Mouse (Mus musculus) thymus, adult 18-20 months (tissue): ENCODE measurements around the gene Tmem169.
"Not testable (repeated sequence)": the region's sequence is repeated elsewhere in the genome, so short reads cannot be mapped to it uniquely, and the experiment has no call there.

Experiments
- DNase-seq, 2 experiments: peaks; one replicate each; pipeline ENCODE4 v3.0.0; 2022; ENCODE audit warnings: mixed read lengths in 2 of 2

Tmem169 gene

DNA sequence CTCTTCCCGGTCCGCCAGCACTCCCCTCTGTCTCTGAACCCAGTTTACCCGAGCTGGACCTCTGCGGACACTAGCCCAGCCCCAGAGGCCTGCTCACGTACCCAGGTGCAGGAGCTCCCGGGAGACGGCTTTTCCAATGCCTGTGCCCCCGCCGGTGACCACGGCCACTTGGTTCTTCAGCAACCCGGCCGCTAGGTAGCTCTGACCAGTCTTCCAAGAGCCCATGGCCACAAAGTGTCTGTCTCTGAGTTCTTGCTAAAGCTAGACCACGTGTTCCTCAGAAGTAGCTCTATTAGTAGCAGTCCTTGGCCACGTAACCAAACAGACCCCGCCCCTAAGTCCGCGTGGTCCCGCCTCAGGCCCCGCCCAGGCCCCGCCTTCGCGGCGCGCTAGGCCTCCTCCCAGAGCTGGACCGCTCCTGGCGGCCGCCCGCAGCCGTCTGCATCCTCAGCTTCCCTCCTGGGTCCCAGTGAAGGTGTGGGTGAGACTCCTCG, at the start of gene Tmem169, which contains the start of gene Pecr:
Gene Tmem169, plus strand, starts transcription at position 378 of the 494 bp plus-strand sequence.
Gene Pecr, minus strand, starts transcription at position 323 of the 494 bp plus-strand sequence.
- DNase-seq: peak; percentile 63 to 66

DNA sequence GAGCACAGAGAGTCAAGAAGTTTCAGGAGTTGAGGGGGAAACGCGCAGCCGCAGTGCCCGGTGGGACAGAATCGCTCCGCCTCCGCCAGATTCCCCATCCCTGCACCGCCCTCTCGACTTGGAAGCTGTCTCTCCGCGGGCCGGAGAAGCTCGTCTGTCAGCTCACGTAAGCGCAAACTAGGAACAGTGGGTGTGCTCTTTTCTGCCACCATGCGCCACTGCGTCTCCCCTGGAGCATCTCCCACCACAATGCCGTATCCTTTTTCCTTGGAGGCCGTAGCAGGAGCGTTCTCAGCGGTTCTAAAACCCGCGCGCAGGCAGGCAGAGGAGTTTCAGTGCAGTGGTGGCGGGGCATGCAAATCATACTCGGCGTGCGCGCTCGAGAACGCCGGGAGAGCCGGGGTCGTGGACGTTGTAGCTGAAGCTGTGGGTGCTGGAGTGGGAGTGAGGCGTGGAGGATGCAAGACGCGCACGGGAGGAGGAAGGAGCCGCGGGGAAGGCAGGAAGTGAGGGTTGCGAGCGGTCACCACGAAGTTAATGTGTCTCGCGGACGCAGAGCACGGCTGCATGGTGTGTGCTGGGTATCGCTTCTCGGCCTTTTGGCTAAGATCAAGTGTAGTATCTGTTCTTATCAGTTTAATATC, 47.7 kb upstream of the Tmem169 start:
- DNase-seq: peak; percentile 39 to 44

DNA sequence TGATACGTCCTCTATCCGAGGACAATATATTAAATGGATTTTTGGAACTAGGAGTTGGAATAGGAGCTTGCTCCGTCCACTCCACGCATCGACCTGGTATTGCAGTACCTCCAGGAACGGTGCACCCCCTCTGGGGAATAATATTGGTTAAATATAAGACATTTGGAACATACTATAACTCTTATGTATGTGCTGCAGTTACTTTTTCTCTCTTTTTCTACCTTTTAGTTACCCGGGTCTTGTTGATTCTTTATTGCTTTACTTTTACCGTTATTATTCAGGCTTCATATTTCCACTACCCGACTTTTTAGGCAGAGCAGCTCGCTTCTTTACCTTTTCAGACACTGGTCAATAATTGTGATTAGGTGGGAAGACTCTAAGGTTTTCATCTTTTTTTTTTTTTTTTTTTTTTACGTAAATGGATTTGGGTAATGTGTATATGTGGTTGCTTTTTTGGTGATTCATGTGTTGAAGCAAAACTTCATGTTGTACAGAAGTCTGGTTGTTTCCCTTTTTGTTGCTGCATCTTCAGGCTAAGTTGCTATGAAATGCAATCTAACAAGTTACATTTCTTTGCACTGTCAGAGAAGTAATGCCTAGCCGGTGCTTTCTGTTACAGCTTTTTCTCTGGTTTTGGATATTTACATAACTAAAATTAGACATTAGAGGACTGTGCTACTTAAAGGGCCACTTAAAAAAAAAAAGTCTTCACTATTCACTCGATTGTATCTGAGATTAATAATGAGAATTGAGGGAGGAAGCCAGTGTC, 47.0 kb upstream of the Tmem169 start:
- no peak for DNase-seq

DNA sequence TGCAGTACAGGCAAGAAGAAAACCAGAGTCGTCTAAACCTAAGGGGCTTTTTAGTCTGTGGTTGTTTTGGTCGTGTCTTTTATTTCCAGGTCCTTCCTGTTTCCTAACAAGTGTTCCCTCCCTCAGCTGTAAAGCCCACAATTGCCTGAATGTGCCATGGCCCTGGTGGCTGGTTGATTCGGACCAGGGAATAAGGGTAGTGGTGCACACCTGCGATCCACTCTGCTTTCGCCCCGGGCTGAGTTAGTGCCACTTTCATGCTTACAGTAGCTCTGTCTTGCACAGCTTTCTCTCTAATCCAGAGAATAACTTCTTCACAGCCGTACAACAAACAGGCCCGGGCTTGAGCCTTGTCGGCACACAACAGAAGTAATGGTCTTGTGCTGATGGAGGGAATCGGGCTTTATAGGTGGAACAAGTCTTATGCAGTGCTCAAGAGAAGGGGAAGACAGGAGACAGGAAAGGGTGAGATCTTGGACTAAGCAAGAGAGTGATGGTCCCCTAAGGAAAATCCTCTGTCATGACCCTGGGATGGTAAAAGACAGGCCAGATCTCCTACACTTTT, 46.1 kb upstream of the Tmem169 start:
- no peak for DNase-seq

DNA sequence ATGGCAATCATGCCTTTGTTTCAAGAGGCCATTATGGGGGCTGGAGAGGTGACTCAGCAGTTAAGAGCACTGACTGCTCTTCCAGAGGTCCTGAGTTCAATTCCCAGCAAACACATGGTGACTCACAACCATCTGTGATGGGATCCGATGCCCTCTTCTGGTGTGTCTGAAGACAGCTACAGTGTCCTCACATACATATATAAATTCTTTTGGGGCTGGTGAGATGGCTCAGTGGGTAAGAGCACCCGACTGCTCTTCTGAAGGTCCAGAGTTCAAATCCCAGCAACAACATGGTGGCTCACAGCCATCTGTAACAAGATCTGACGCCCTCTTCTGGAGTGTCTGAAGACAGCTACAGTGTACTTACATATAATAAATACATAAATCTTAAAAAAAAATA, 45.1 kb upstream of the Tmem169 start:
- DNase-seq: not testable (repeated sequence)

DNA sequence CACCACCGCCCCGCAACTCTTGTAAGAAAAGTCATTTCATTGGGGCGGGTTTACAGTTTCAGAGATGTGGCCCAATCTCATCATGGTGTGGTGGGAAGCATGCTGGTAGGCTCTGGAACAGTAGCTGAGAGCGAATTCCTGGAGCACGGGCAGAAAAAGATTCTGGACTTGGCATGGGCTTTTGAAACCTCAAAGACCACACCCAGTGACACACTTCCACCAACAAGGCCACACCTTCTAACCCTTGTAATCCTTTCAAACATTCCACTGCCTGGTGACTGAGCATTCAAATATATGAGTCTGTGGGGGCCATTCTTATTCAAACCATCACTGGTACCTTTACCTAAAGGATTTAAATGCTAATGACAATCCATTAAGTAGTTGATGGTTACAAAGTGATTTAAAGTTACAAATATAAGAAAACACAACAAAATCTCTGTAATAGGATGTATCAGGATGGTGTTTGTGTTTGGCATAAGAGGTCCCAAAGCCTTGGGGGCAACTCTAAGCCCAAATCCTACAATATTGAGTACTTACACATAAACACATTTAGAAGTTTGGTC, 41.5 kb upstream of the Tmem169 start:
- DNase-seq: no peak

DNA sequence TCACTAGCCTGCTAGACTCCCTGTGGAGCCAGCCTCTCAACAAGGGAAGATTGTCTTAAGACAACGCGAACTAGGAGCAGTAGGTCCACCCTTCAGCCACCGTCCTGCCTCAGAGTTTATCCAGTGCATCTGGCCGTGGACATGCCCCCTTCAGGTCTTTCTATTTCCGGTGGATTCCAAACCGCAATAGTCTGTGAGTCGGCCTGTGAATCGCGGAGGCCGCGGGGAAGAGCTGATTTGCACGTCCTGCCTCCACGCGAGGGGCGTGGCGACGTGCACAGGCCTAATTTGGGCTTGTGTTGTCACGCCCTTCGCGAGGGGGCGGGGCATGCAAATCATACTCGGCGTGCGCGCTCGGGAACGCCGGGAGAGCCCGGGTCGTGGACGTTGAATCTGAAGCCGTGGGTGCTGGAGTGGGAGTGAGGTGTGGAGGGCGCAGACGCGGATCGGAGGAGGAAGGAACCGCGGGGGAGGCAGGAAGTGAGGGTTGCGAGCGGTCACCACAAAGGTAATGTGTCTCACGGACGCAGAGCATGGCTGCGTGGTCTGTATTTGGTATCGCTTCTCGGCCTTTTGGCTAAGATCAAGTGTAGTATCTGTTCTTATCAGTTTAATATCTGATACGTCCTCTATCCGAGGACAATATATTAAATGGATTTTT, 40.4 kb upstream of the Tmem169 start:
- DNase-seq: peak; percentile 84 to 92

DNA sequence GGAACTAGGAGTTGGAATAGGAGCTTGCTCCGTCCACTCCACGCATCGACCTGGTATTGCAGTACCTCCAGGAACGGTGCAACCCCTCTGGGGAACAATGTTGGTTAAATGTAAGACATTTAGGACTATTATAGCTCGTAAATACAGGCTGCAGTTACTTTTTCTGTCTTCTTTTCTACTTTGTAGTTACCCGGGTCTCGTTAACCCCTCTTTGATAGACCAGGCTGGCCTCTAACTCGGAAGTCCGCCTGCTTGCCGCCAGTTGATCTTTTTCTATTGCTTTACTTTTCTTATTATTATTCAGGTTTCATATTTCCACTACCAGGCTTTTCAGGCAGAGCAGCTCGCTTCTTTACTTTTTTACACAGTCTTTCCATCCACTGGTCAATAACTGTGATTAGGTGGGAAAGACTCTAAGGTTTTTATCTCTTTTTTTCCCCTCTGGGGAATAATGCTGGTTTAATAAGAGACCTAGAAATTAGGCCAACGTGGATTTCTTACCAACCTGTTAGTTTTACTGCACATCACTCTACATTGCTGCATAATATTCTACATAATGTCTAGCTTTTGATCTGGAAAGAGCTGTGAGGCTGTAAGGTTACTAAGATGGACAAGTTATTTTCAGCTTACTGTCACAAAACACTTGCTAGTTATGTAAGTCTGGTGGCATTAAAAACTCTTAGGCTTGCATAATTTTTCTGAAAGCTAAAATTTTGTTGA, 39.7 kb upstream of the Tmem169 start:
- no peak for DNase-seq

DNA sequence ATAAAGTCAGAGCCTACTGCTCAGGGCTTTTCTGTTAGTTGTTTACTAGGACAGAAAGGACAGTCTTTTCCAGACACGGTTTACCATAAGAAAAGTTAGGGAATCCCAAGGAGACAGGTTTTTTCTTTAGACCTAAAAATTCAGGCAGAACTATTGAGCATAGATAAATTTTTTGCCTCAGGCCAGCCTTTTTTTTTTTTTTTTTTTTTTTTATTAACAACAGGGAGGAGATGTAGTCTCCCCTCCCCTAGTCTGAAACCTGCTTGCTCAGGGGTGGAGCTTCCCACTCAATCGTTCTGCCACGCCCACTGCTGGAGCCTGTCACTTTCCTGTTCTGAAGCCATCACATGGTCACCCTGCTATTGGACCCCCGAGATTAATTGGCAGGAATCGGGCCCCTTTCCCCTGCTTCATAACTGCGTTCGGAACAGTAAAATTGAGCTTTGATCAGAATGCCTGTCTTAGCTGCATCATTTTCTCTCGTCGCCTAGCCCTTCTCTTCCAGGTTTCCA, 35.9 kb upstream of the Tmem169 start:
- not testable (repeated sequence) for DNase-seq

DNA sequence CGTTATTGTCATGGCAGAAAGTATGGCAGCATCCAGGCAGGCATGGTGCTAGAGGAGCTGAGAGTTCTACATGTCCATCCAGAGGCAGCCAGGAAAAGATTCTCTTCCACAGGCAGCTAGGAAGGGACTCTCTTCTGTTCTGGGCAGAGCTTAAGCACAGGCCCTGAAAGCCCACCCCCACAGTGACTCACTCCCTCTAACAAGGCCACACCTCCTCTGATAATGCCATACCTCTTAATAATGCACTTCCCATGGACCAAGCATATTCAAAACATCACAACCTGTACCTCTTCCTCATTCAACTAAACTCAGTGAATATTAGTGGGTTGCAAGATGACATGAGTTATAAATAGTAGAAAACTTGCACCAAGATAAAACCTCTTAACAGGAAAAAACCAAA, 32.4 kb upstream of the Tmem169 start:
- DNase-seq: no peak

DNA sequence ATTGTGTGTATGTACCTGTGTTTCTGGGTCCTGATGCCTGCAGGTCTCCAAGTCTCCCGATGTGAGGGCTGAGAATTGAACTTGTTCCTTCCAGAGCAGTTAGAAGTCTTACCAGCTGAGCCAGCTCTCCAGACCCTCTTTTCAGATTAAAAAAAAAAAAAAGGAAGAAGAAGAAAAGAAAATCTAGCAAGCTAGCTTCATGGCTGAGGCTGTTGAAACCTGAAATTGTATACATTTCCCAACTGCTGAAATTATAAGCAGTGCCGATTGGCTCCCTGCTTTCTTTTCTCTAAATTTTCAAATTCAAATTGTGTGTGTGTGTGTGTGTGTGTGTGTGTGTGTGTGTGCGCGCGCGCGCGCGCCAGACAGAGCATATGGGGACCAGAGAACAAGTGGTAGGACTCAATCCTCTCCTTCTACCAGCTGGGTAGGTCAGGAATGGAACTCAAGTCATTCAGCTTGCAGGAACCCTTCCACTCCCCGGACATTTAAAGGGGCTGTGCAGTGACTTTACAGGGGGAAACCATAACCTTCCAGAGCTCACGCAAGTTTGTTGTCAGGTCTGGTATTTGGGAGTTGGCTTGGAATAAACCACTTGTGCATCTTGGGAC, 30.2 kb upstream of the Tmem169 start:
- DNase-seq: no peak

DNA sequence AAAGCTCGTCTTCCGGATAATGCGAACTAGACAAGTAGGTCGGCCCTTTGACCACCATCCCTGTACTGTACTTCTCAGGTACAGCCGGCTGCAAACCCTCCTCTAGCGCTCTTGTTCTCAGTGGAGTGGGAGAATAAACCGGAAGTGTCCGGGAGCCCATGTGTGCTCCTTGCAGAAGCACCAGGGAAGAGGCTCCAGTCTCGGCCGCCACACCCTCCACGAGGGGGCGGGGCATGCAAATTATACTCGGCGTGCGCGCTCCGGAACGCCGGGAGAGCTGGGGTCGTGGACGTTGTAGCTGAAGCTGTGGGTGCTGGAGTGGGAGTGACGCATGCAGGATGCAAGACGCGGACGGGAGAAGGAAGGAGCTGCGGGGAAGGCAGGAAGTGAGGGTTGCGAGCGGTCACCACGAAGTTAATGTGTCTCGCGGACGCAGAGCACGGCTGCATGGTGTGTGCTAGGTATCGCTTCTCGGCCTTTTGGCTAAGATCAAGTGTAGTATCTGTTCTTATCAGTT, 29.6 kb upstream of the Tmem169 start:
- peak; percentile 71 to 79 for DNase-seq

DNA sequence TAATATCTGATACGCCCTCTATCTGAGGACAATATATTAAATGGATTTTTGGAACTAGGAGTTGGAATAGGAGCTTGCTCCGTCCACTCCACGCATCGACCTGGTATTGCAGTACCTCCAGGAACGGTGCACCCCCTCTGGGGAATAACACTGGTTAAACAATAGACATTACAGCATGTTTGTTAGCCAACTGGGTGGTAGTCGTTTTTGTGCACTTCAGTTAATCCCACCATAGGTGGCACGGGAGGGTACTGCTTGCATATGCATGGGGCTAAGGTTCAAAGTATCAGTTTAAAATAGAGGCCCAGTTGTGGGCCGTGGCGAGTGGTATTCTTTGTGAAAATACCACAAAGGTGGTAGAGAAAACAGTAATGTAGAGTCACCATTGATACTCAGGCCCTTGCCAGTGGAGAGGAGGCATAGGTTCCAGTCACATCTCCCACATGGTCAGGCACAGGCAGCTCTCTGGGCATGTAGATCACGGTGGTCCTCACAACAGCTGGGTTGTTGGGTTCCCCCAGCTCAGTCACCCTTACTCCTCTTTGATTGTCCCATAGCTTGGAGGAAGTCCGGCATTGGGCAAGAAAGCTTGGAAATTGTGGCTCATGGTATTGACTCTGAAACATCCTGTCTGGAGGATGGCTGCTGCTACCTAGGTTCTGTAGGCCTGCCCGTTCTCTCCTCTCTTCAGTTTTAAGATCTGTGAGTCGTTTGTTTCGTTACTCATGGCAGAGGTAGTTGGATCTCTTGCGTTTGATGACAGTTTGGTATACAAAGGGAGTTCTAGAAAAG, 28.9 kb upstream of the Tmem169 start:
- peak in 1 of 2 experiments; percentile 48 for DNase-seq

DNA sequence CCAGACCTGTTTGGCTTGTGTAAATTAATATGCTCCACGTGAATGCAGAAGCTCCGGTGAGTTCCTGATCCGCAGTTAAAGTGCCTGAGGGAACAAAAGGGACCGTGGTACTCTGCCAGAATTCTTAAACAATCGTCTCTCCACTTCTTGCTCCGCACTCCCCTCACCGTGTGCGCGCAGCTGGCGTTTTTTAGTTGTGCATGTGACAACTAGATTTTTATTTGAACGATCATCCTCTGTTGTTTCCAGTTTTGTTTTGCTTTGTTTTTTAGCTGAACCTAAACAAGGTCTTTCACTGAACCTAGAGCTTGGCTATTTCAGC, 28.4 kb upstream of the Tmem169 start:
- no peak for DNase-seq

DNA sequence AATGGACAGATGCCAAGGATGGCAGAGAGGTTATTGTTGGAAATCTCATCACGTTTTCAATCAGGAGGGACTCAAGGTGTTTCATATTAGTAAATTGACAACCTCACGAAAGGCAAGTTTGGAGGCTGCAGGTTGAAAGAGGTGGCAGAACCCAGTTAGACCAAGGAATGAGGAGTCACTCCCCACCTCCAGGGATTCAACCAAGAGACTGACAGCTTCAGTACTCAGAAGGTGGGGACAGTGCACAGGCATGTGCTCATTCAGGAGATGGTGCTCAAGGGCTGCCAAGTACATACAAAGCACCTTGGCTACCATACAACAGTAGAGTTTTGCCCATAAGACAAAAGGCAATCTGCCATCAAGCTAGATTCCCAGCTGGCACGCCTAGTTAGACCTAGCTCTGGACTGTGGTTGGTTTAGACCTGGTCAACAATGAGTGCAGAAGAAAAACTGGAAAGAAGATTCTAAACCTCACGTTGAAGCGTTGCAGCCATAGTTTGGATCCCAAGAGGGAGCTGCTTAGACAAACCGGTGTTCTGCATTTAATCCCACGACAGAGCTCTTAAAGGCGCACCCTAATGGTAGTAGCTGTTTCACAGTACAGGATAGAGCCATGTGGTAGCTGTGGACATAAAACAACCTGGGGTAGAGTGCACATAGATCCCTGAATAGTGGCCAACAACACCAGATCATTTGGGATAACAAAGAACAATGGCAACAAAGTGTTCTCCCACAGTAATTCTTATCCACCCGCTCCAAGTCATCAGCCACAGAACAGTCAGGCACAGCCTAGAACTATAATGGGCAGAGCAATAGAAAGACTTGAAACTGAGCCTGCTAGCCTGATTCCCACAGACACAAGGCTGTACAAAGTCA, 27.6 kb upstream of the Tmem169 start:
- DNase-seq: no peak

DNA sequence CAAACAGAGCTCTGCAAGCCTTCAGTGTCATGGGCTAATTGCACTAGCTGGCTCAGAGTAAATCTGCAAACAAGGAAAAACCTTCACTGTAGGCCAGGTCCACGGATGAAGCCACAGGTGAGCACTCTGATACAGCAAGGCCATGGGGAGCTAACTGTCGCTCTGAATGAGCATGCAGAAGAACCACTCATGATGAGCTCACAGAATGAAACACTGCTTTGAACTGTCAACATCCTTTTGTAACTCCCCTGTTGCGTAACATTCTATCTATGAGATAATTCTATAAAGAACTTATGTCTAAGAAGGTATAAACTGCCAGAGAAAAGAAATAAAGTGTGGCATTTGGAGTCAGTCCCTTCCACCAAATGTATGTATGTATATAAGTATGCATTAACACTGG, 21.1 kb upstream of the Tmem169 start:
- no peak for DNase-seq

DNA sequence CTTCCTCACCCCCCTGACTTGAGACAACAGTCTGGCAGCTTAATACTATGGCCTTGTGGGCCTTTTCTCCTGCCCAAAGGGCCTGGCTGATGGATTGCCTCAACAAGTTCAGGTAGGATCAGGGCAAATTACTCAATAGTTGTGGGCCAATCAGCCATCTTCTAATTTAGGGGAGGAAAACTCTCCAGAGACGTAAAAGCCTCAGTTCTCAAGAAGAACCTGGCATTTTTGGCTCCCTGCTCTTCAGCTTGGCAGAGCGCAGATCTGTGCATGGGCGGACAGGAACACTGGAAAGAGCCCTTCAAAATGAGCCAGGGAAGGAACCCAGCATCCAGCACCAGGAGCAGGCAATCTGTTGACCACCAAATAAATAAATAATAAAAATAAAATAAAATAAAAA, 6.1 kb upstream of the Tmem169 start:
- DNase-seq: no peak

DNA sequence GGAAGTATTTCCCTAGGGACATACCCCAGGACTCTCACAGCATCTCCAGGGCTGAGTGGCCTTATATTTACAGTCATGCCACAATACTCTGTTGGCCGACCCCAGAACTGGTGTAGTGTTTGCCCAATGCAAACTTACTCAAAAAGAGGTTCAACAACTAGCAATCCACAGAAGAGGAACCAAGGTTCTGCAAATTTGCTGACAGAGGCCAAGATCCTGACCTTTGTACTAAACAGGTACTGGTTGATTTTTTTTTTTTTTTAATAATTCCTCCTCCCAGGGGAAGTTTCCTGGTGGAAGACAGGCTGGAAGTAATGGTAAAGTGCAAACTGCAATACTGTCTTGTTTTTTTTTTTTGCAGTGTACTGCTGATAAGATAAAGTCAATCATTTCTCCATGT, 1.6 kb upstream of the Tmem169 start:
- DNase-seq: no peak

DNA sequence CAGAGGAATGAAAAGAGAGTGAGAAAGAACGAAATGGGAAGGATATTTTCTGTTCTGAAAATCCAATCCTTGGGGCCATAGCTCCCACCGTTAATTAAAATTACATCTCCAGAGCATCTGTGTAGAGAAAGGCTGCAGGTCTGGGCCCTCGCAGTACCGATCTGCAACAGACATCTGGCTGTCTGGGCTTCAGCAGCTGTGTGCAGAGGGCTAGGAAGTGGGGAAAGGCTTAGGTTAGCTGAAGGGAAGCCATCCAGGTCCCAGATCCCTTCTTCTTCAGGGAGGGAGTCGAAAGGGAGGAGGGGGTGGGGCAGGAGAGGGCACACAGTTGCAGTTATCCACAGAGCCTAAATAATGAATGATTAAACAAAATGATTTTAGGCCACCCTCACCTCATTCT, 370 bp downstream of the Tmem169 start:
- no peak for DNase-seq

DNA sequence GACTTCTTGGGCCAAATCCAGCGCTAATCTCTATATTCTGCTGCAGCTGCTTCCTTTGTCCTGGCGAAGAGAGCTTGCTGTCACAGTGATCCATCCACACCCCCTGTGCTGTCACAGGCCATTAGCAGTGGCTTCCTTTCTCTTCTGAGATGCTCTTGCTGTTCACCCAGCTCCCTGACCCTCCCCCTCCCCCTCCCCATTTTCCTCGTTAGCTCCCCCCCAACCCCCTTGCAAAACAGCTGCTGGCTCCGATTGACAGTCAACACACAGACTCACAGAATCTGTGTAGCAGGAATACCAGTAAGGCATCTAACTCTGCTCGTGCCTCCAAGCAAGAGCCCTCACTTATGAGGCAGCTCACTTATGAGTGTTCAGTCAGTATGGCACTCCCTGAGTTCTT, 2.7 kb downstream of the Tmem169 start:
- no peak for DNase-seq
